Mouse (Mus musculus) small intestine, adult 2 months (tissue): Measurements from ENCODE around the gene Rai1. TPM values are rescaled to one million over a fixed set of nuclear protein-coding genes. Genes with fewer than 3 reads are reported as not detected.
A peak's percentile ranks its signal among the peaks of the same experiment; 100 is the strongest.

Experiments
- H3K27ac ChIP-seq: fragments of 200-500 bp; 2 replicates; pipeline ENCODE4 v1.5.1; 2012; ENCODE audit warnings: low read depth, low read length, control low read depth, inconsistent platforms; ENCODE audit not compliant: insufficient read depth
- H3K27me3 ChIP-seq: fragments of 200-500 bp; 2 replicates; pipeline ENCODE4 v1.6.1; 2012; ENCODE audit warnings: mild to moderate bottlenecking, moderate library complexity, low read length, inconsistent platforms; ENCODE audit not compliant: control insufficient read depth, insufficient read depth
- H3K36me3 ChIP-seq: fragments of 200-500 bp; 2 replicates; pipeline ENCODE4 v1.6.1; 2012; ENCODE audit warnings: mild to moderate bottlenecking, low read length, control low read depth, inconsistent platforms; ENCODE audit not compliant: control insufficient read depth, insufficient read depth
- H3K4me1 ChIP-seq: fragments of 200-500 bp; 2 replicates; pipeline ENCODE4 v1.6.1; 2012; ENCODE audit warnings: low read length, inconsistent platforms, mixed read lengths; ENCODE audit not compliant: control insufficient read depth, insufficient read depth, insufficient read length
- H3K4me3 ChIP-seq: fragments of 200-500 bp; 2 replicates; pipeline ENCODE4 v1.5.1; 2012; ENCODE audit warnings: low read depth, mild to moderate bottlenecking, control low read depth, inconsistent platforms, low read length, moderate library complexity
- CTCF ChIP-seq: fragments of 200-500 bp; IDR thresholded peaks from 2 replicates; pipeline ENCODE4 v1.5.1; 2012; ENCODE audit warnings: low read depth, mild to moderate bottlenecking, control low read depth, inconsistent platforms, low read length, moderate library complexity, mixed read lengths; ENCODE audit not compliant: insufficient replicate concordance, insufficient read length; ENCODE audit errors: extremely low read depth
- POLR2A ChIP-seq: fragments of 200-500 bp; IDR thresholded peaks from 2 replicates; pipeline ENCODE4 v1.6.1; 2012; ENCODE audit warnings: low read depth, mild to moderate bottlenecking, control low read depth, inconsistent platforms, low read length, moderate library complexity
- WGBS: fragments of 180-500 bp; shearing (Covaris S2); methylation state at CpG from one replicate; pipeline ENCODE4 v1.1.7; 2018; 5-methylcytosine and 5-hydroxymethylcytosine counted together
- polyA plus RNA-seq: library from polyadenylated mRNA; depleted of rRNA; stranded (reverse); fragments of >200 nt; gene quantifications from 2 replicates; pipeline ENCODE4 v1.2.3, GENCODE M21; 2012

The Rai1 gene
- polyA plus RNA-seq, 1 experiment = 24.3 TPM

DNA sequence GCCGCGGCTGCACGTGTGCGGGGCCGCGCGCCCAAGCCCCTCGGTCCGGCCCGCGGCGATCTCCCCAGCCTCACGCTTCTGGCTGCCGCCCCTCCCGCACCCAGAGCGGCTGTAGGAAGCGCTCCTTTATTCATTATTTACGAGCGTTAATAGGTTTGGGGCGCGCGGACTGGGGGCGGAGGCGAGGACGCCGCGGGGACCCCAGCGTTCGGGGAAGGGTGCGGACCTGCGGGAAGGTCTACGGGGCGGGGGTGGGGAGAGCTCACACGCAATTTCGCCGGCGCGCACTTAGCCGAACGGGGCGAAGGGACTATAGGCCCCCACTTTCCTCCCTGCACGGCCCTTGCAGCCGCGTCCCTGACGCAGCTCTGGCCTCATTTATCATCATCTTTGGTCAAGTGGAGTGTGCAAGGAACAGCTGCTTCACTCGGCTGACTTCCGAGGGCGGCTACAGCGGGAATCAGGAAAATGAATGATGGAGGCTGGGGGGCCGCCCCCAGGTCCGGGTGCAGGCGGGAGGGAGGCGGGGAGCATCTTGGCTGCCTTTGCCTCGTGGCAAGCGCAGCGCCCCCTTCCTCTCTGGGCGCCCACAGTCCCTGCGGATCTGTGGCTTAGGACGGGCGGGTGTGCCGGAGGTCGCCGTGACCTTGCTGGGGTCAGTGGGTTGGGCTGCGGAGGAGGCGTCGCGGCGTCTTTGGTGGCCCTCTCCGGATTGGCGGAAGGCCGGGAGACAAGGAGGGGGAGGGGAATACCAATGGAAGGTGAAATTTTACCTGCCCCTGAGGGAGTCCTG, 71.6 kb downstream of the Rai1 start:
- Histone ChIP-seq H3K27me3 (no peaks in the 10 kb centered on the region), H3K4me1 (peaks cover 19% of the 10 kb centered on the region), H3K27ac (no peak overlapping the region), H3K4me3 (peak overlapping the region; percentile 62), H3K36me3 (no peaks in the 10 kb centered on the region)
- WGBS = under 1% methylated on average over 71 of the region's 71 CpGs
- TF ChIP-seq POLR2A = no peak
- no peak for TF ChIP-seq CTCF

DNA sequence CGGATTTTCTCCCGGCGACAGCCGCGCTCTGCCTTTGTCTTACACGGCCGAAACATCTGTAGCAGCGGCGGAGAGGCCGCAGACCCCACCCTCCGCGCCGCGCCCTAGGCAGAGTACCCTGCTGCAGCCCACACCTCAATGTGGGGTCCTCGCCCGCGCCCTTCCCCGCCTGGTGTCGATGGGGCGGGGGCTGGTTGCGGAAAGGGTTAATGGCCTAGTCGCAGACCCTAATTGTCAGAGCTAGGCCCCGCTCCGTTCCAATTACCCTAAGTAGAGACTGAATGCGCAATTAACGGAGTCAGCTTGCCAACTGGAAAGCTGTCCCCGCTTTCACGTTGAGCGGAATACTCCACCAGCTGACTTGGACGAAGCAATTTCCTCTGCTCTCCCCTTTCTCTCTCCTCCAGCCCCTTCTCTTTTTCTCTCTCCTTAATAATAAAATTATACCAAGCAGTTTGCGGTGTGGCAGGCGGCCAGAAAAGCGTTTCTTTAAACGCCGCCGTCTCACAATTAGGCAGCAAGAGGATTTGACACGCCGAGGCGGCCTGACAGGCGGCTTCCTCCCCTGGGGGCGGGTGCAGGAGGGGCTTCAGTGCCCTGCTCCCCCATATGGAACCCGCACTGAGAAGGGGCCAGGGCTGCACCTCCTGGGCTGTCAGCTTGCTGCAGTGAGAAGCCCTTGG, 72.3 kb downstream of the Rai1 start:
- no peak overlapping the region for H3K27ac ChIP-seq
- peaks cover 20% of the 10 kb centered on the region for H3K4me1 ChIP-seq
- no peak for TF ChIP-seq POLR2A
- no peak for TF ChIP-seq CTCF
- 37% methylated on average over 42 of the region's 42 CpGs for WGBS
- no peaks in the 10 kb centered on the region for H3K36me3 ChIP-seq
- H3K4me3 ChIP-seq = peak overlapping the region; percentile 62
- no peaks in the 10 kb centered on the region for H3K27me3 ChIP-seq

- H3K4me1 ChIP-seq = peaks cover 25% of the 10 kb centered on the region
- no peak overlapping the region for H3K27ac ChIP-seq
- 79% methylated on average over 6 of the region's 6 CpGs for WGBS
Measured at GRCm38 (mm10) chr11:60178005-60178404, 73.2 kb downstream of the Rai1 start.

GRCm38 (mm10) chr11:60178506-60178905, 73.7 kb downstream of the Rai1 start:
- Histone ChIP-seq H3K4me3 (no peak overlapping the region), H3K4me1 (peaks cover 25% of the 10 kb centered on the region), H3K27ac (no peak overlapping the region), H3K36me3 (no peaks in the 10 kb centered on the region), H3K27me3 (no peaks in the 10 kb centered on the region)
- no peak for TF ChIP-seq POLR2A
- TF ChIP-seq CTCF = no peak

More at GRCm38 (mm10) chr11:60178005-60178404, 73.2 kb downstream of the Rai1 start:
- Histone ChIP-seq H3K4me3 (no peak overlapping the region), H3K36me3 (no peaks in the 10 kb centered on the region), H3K27me3 (no peaks in the 10 kb centered on the region)
- TF ChIP-seq CTCF = no peak
- no peak for TF ChIP-seq POLR2A

- peaks cover 17% of the 10 kb centered on the region; the same call in 1 of the 2 replicates for H3K36me3 ChIP-seq
- no peak overlapping the region for H3K4me3 ChIP-seq
- peaks cover 22% of the 10 kb centered on the region for H3K4me1 ChIP-seq
- H3K27me3 ChIP-seq = no peaks in the 10 kb centered on the region
- no peak overlapping the region for H3K27ac ChIP-seq
- TF ChIP-seq POLR2A (no peak), CTCF (no peak)
- 67% methylated on average over 12 of the region's 12 CpGs for WGBS
Measured at GRCm38 (mm10) chr11:60182116-60182670, 77.4 kb downstream of the Rai1 start.

DNA sequence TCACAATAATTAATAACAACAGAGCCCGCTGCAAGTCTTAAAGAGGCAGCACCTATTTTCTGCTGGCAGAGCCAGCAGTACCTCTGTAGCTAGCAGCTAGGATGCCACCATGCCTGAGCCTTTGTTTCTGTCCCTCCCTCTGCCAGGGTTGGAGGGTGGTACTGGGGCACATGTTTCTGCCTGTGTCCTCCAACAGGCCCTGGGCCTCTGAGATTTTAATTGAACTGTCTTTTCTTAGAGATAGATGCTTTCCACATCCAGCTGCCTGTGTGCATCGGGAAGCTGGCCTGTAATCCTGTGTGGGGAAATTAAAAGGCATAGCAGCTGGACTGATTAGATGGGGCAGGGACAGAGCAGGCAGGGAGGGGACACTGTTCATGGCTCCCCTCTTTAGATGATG, 77.9 kb downstream of the Rai1 start:
- Histone ChIP-seq H3K4me3 (no peak overlapping the region), H3K27me3 (no peaks in the 10 kb centered on the region), H3K27ac (no peak overlapping the region), H3K4me1 (peaks cover 22% of the 10 kb centered on the region), H3K36me3 (peaks cover 17% of the 10 kb centered on the region; the same call in 1 of the 2 replicates)
- TF ChIP-seq POLR2A (no peak), CTCF (no peak)
- 45% methylated on average over 2 of the region's 2 CpGs for WGBS

- Histone ChIP-seq H3K4me3 (no peak overlapping the region), H3K4me1 (peaks cover 13% of the 10 kb centered on the region), H3K27ac (no peak overlapping the region), H3K27me3 (no peaks in the 10 kb centered on the region), H3K36me3 (peaks cover 22% of the 10 kb centered on the region)
- 71% methylated on average over 22 of the region's 22 CpGs for WGBS
- TF ChIP-seq CTCF (no peak), POLR2A (no peak)
Measured at GRCm38 (mm10) chr11:60184346-60185325, 79.8 kb downstream of the Rai1 start.
